Mouse (Mus musculus): ENCODE measurements around the gene Nlrp6. TPM values are rescaled to one million over a fixed set of nuclear protein-coding genes. Genes with fewer than 3 reads are reported as not detected.
"Not testable (repeated sequence)": the region's sequence is repeated elsewhere in the genome, so short reads cannot be mapped to it uniquely, and the experiment has no call there.

Gene Nlrp6
- polyA plus RNA-seq, 1 experiment from 2014 or later: 0.08 TPM

DNA sequence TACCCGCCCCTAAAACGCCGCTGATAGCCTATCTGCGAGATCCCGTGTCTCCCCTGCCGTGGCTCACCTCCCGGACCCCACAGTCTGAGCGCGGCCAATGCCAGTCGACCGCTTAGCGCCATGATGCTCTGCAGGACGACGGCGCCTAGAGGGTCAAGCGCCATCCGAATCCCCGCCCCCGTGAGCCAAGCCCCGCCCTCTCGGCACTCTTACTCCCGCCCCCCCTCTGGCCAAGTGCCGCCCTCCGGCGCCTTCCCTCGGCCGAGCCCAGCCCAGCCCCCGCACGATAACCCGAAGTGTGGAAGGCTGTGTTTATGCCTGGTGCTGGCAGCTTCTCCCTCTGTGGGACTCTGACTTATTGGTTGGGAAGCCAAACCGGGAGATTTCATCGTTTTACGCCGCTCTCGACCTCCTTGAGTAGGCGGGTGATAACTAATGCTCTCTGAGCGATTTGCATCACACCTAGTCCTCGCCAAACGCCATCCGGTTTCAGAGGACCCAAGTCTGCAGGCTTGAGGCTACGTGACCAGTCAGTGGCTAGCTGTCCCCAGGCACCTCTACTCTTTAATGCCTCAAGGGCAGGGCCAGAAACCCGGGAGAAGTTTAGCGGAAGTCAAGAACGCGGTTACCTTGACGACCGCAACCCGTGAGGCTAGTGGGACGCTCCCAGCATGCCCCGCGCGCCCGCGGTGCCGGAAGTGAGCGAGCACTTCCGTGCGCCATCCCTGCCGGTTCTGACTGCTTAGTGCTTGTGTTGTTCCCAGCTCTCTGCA, 38.8 kb upstream of the Nlrp6 start, which contains the start of the genes Psmd13 and Sirt3:
Gene Psmd13 (plus strand): TSS at position 273 of the 773 bp plus-strand sequence.
Gene Sirt3 (minus strand): TSS at position 614 of the 773 bp plus-strand sequence.
- DNase-seq (peak; percentile 98), ATAC-seq (ENCODE audit: insufficient read depth) (peak; percentile 97)
- WGBS: under 1% methylated on average over 59 of the region's 59 CpGs
- H3K9me3 ChIP-seq (ENCODE audit: low read depth, low read length): no peaks in the 10 kb centered on the region
- no peaks in the 10 kb centered on the region for H3K27me3 ChIP-seq (ENCODE audit: insufficient read depth, low read length)
- peaks cover 4% of the 10 kb centered on the region; the same call in 1 of the 2 replicates for H3K4me1 ChIP-seq (ENCODE audit: insufficient read depth)
- peak within 1 kb of the TSS; percentile 89 for H3K4me3 ChIP-seq (ENCODE audit: low read depth, low read length)
- peak within 1 kb of the TSS; percentile 87 for H3K4me2 ChIP-seq
- H3K9ac ChIP-seq: peak within 1 kb of the TSS; percentile 79
- peaks cover 28% of the 10 kb centered on the region for H3K36me3 ChIP-seq (ENCODE audit: insufficient read depth)
- peak within 1 kb of the TSS; percentile 88 for H3K27ac ChIP-seq (ENCODE audit: low read depth)
- no peak for TF ChIP-seq CTCF (IDR thresholded peaks at IDR 0.05; ENCODE audit: low read depth)

DNA sequence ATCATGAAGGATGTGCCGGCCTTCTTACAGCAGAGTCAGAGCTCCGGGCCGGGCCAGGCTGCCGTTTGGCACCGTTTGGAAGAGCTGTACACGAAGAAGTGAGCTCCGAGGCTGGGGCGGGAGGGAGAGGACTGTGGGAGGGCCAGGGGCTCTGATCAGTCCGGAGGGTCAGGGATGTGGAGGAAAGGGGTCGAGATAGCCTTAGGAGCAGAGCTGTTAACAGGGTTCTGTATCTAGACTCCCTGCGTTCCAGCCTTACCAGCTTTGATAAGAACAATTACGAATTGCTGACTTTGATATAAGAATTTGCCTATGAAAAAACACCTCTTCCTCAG, 38.3 kb upstream of the Nlrp6 start:
- Histone ChIP-seq H3K36me3 (ENCODE audit: insufficient read depth) (peaks cover 28% of the 10 kb centered on the region), H3K9ac (peak overlapping the region; percentile 79), H3K4me1 (ENCODE audit: insufficient read depth) (peaks cover 4% of the 10 kb centered on the region; the same call in 1 of the 2 replicates), H3K27me3 (ENCODE audit: insufficient read depth, low read length) (no peaks in the 10 kb centered on the region), H3K27ac (ENCODE audit: low read depth) (peak overlapping the region; percentile 38; the same call in 1 of the 2 replicates), H3K4me3 (ENCODE audit: low read depth, low read length) (peak overlapping the region; percentile 89), H3K9me3 (ENCODE audit: low read depth, low read length) (no peaks in the 10 kb centered on the region), H3K4me2 (peak overlapping the region; percentile 87)
- no peak for TF ChIP-seq CTCF (IDR thresholded peaks at IDR 0.05; ENCODE audit: low read depth)
- ATAC-seq (ENCODE audit: insufficient read depth) (peak; percentile 54; the same call in 1 of the 2 replicates), DNase-seq (no peak)
- 0% methylated on average over 12 of the region's 12 CpGs for WGBS

DNA sequence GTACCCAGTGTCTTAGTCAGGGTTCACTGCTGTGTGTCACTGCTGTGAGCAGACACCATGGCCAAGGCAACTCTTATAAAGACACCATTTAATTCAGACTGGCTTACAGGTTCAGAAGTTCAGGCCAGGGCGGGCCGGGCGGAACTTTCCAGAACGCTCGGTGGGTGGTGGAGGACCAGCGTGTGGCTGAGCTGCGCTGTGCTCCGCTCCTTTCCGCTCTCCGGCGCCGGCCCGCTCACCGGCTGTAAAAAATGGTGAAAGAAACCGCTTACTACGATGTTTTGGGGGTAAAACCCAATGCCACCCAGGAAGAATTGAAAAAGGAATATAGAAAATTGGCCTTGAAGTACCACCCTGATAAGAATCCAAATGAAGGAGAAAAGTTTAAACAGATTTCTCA, 30.1 kb upstream of the Nlrp6 start:
- ATAC-seq (ENCODE audit: insufficient read depth): not testable (repeated sequence)
- 95% methylated on average over 16 of the region's 16 CpGs for WGBS

DNA sequence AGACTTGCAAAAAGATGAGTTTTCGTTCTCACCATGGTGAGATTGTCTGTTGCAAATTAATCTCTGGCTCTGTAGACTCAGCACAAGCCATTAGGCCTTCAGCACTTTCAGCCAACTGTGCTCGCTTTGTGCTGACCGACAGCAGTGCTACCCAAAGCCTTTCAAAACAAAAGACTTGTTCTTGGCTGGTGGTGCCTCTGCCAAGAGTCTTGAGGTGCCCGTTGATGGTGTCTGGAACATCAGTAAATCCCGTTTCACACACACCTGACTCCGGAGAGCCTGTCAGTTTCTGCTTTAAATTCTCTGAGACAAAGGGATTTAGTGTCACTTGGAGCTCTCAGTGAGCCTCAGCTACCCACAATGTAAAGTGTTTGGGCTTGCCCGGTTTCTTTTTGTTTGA, 26.7 kb upstream of the Nlrp6 start:
- no peaks in the 10 kb centered on the region for H3K27me3 ChIP-seq (ENCODE audit: insufficient read depth, low read length)
- H3K4me1 ChIP-seq (ENCODE audit: insufficient read depth): no peaks in the 10 kb centered on the region
- H3K27ac ChIP-seq (ENCODE audit: low read depth): no peak overlapping the region
- H3K4me3 ChIP-seq (ENCODE audit: low read depth, low read length): no peak overlapping the region
- peaks cover 74% of the 10 kb centered on the region for H3K36me3 ChIP-seq (ENCODE audit: insufficient read depth)
- no peaks in the 10 kb centered on the region for H3K9me3 ChIP-seq (ENCODE audit: low read depth, low read length)
- H3K9ac ChIP-seq: no peak overlapping the region
- ATAC-seq (ENCODE audit: insufficient read depth) (no peak), DNase-seq (no peak)
- H3K4me2 ChIP-seq: no peak overlapping the region
- WGBS: 89% methylated on average over 7 of the region's 7 CpGs
- TF ChIP-seq CTCF (IDR thresholded peaks at IDR 0.05; ENCODE audit: low read depth): no peak

More for the DNA sequence above, 30.1 kb upstream of the Nlrp6 start:
- not testable (repeated sequence) for H3K4me1 ChIP-seq (ENCODE audit: insufficient read depth); H3K9me3 ChIP-seq (ENCODE audit: low read depth, low read length); H3K9ac ChIP-seq; H3K4me2 ChIP-seq; H3K27ac ChIP-seq (ENCODE audit: low read depth); H3K4me3 ChIP-seq (ENCODE audit: low read depth, low read length); H3K27me3 ChIP-seq (ENCODE audit: insufficient read depth, low read length); DNase-seq
- H3K36me3 ChIP-seq (ENCODE audit: insufficient read depth): peaks cover 75% of the 10 kb centered on the region

DNA sequence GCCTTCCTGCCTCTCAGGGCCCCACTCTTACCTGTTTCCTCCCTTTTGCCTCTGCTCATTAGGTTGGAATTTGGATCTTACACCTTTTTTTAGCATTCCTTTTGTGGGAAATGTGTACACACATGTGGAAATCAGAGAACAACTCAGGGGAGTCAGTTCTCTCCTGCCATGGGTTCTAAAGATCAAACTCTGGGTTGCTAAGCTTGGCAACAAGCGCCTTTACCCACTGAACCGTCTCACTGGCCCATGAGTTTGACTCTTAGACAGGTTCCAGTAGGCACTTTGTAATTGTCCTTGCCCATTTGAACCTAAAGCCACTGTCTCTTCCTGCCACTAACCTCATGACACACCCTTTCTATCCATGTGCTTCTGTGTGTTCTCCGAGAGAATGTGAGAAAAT, 26.1 kb upstream of the Nlrp6 start:
- ATAC-seq (ENCODE audit: insufficient read depth) (no peak), DNase-seq (no peak)
- TF ChIP-seq CTCF (IDR thresholded peaks at IDR 0.05; ENCODE audit: low read depth): no peak
- Histone ChIP-seq H3K27ac (ENCODE audit: low read depth) (no peak overlapping the region), H3K9ac (no peak overlapping the region), H3K4me2 (no peak overlapping the region), H3K36me3 (ENCODE audit: insufficient read depth) (peaks cover 70% of the 10 kb centered on the region), H3K4me1 (ENCODE audit: insufficient read depth) (no peaks in the 10 kb centered on the region), H3K4me3 (ENCODE audit: low read depth, low read length) (no peak overlapping the region), H3K27me3 (ENCODE audit: insufficient read depth, low read length) (no peaks in the 10 kb centered on the region), H3K9me3 (ENCODE audit: low read depth, low read length) (no peaks in the 10 kb centered on the region)
- WGBS: 92% methylated on average over 3 of the region's 3 CpGs

DNA sequence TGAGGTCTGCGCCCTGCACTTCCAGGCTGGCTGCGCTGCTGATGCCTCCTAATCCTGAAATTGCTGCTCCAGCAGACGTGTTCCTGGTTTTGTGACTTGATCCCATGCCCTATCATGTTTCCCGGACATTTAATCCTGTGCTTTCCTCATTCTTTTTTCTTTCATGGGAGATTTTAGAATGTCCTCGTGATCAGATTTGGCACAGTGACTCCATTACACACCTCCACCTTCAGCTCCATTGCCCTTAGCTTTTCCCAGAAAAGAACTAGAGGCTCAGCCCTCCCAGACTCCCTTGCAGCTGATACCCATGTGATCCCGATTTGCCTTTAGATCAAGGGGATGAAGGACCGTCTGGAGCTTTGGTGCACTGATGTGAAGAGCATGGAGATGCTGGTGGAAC, 22.8 kb upstream of the Nlrp6 start:
- H3K9me3 ChIP-seq (ENCODE audit: low read depth, low read length): no peaks in the 10 kb centered on the region
- no peak overlapping the region for H3K9ac ChIP-seq
- no peak overlapping the region for H3K27ac ChIP-seq (ENCODE audit: low read depth)
- no peak overlapping the region for H3K4me2 ChIP-seq
- WGBS: 91% methylated on average over 7 of the region's 7 CpGs
- ATAC-seq (ENCODE audit: insufficient read depth): no peak
- H3K27me3 ChIP-seq (ENCODE audit: insufficient read depth, low read length): no peaks in the 10 kb centered on the region
- no peak for DNase-seq
- H3K4me3 ChIP-seq (ENCODE audit: low read depth, low read length): no peak overlapping the region
- no peak for TF ChIP-seq CTCF (IDR thresholded peaks at IDR 0.05; ENCODE audit: low read depth)
- peaks cover 56% of the 10 kb centered on the region for H3K36me3 ChIP-seq (ENCODE audit: insufficient read depth)
- no peaks in the 10 kb centered on the region for H3K4me1 ChIP-seq (ENCODE audit: insufficient read depth)

DNA sequence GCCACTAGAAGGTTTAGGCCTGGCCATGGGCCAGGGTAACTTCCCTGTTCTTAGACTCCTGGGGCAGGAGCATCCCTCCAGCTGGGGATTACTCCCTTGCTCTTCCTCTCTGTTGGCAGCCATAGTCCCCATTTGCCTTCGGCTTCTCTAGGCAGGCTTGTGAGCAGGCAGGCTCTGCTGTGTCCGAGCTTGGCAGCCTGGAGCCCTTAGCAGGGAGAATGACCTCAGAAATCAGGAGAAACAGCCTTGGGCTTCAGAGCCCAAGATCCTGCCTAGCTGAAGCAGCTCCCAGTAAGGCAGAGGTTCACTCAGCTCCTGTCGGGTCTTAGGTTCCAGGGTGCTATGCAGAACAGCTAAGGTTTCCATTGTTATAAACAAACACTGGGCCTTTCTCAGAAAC, 21.6 kb upstream of the Nlrp6 start:
- WGBS: 69% methylated on average over 3 of the region's 3 CpGs
- no peak overlapping the region for H3K4me3 ChIP-seq (ENCODE audit: low read depth, low read length)
- TF ChIP-seq CTCF (IDR thresholded peaks at IDR 0.05; ENCODE audit: low read depth): no peak
- no peak overlapping the region for H3K9ac ChIP-seq
- H3K27ac ChIP-seq (ENCODE audit: low read depth): no peak overlapping the region
- no peaks in the 10 kb centered on the region for H3K4me1 ChIP-seq (ENCODE audit: insufficient read depth)
- H3K4me2 ChIP-seq: no peak overlapping the region
- H3K9me3 ChIP-seq (ENCODE audit: low read depth, low read length): no peaks in the 10 kb centered on the region
- H3K27me3 ChIP-seq (ENCODE audit: insufficient read depth, low read length): no peaks in the 10 kb centered on the region
- no peak for DNase-seq
- H3K36me3 ChIP-seq (ENCODE audit: insufficient read depth): peaks cover 49% of the 10 kb centered on the region
- no peak for ATAC-seq (ENCODE audit: insufficient read depth)
